ENCODE assay signal across 23 mouse cellular contexts in genomic region chr2:72616412-72616811, GRCm38 (mm10).
"Had no signal": no experiment of that assay in that cellular context is flagged by ENCODE, and none has a peak within 500 bp of the region (broad histone marks: within the 10 kb centered on the region; RNA-seq: fewer than 3 reads in every experiment).

No protein-coding gene starts in this region.

- H3K27ac ChIP-seq: kidney, postnatal 0 days; layer of hippocampus, adult 2 months; left cerebral cortex, adult 2 months; limb, embryonic 13.5 days; midbrain, embryonic 12.5 days; midbrain, embryonic 15.5 days; neural tube, embryonic 12.5 days; neural tube, embryonic 15.5 days; stomach, embryonic 15.5 days had no signal

- H3K4me3 ChIP-seq: layer of hippocampus, adult 2 months; left cerebral cortex, adult 2 months; limb, embryonic 13.5 days; midbrain, embryonic 12.5 days; midbrain, embryonic 15.5 days; neural tube, embryonic 12.5 days; neural tube, embryonic 15.5 days; stomach, embryonic 15.5 days had no signal

- DNase-seq: kidney, adult 2 months; kidney, postnatal 25 days; layer of hippocampus, postnatal 36 days; left cerebral cortex, postnatal 4 days; lung, adult 2 months; lung, postnatal 14 days; lung, postnatal 4 days; right cerebral cortex, adult 18-20 months; right cerebral cortex, postnatal 14 days; right cerebral cortex, postnatal 4 days; spleen, adult 18-20 months; thymus, postnatal 25 days had no signal

- H3K9ac ChIP-seq: limb, embryonic 13.5 days; midbrain, embryonic 12.5 days; midbrain, embryonic 15.5 days; neural tube, embryonic 12.5 days; neural tube, embryonic 15.5 days; stomach, embryonic 15.5 days had no signal

- H3K36me3 ChIP-seq: limb, embryonic 13.5 days; midbrain, embryonic 12.5 days; midbrain, embryonic 15.5 days; neural tube, embryonic 12.5 days; neural tube, embryonic 15.5 days; stomach, embryonic 15.5 days had no signal

- ATAC-seq: inflammation-experienced regulatory T-cells, adult 6 months; intestine, embryonic 16.5 days; midbrain, embryonic 15.5 days had no signal

- H3K4me2 ChIP-seq: limb, embryonic 13.5 days; midbrain, embryonic 12.5 days; midbrain, embryonic 15.5 days; neural tube, embryonic 12.5 days; neural tube, embryonic 15.5 days; stomach, embryonic 15.5 days had no signal

- H3K9me3 ChIP-seq: limb, embryonic 13.5 days; midbrain, embryonic 12.5 days; midbrain, embryonic 15.5 days; neural tube, embryonic 12.5 days; neural tube, embryonic 15.5 days; stomach, embryonic 15.5 days had no signal

- H3K27me3 ChIP-seq: limb, embryonic 13.5 days; neural tube, embryonic 15.5 days; stomach, embryonic 15.5 days had no signal
